8 mouse cellular contexts compared by ENCODE assay signal in the genomic region with DNA sequence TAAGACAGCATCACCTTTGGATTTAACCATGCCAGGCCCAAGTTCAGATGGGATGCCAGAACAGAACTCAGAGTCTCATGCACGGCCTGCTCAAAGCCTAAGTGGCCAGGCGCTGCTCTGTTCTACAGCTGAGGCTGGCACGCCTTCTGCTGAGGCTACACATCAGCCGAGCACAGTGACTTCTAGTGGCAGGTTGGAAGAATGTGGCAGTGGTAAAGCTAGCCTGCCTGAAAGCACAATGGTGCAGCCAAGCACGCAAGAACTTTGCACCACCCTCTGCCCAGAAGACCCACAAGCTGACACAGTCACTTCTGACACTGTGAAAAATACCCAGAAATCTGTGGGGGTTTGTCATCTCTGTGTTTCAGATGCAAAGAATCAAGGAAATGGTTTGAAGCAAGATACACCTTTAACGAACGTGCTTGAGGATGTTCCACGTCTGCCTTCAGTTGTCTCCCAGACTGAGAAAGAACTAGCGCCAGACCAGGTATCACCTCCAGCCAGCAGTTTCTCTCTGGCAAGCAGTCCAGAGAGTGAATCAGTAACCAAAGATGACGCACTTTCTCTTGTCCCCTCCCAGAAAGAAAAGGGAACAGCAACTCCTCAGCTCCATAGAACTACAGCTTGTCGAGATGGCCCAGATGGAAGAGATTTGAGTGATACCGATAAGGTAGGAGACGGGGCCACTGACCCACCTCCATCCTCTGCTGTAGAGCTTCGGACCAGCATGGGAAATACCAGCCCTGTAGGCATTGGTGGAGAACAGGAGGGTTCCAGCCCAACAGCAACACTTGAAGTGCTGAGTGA.
DNase-seq lines count a peak whose midpoint lies in the region; ATAC-seq and TF ChIP-seq lines count a peak whose summit lies in the region.

No protein-coding gene starts in this region.

- H3K27me3 ChIP-seq in kidney, embryonic 15.5 days, result no peaks in the 10 kb centered on the region
- H3K27me3 ChIP-seq in hindbrain, embryonic 10.5 days (ENCODE audit: insufficient read depth, poor library complexity, severe bottlenecking), result no peaks in the 10 kb centered on the region

- TF ChIP-seq CTCF in left cerebral cortex, adult 2 months (IDR thresholded peaks at IDR 0.05), result peak; percentile 46

- intact Hi-C loops in left cerebral cortex, adult 2 months (cut with DNase I), result no loop called here
- intact Hi-C loops in left cerebral cortex, postnatal 36 days (cut with DNase I), result no loop called here

- H3K4me1 ChIP-seq in kidney, embryonic 15.5 days, result peaks cover 17% of the 10 kb centered on the region
- H3K4me1 ChIP-seq in hindbrain, embryonic 10.5 days (replicated peaks), result no peaks in the 10 kb centered on the region

- no peaks in the 10 kb centered on the region for H3K9me3 ChIP-seq in kidney, embryonic 15.5 days (replicated peaks)
- no peaks in the 10 kb centered on the region for H3K9me3 ChIP-seq in hindbrain, embryonic 10.5 days

- H3K27ac ChIP-seq in left cerebral cortex, adult 2 months, result no peak overlapping the region
- peak overlapping the region; percentile 39; the same call in 1 of the 2 replicates for H3K27ac ChIP-seq in kidney, embryonic 15.5 days
- no peak overlapping the region for H3K27ac ChIP-seq in hindbrain, embryonic 10.5 days

- no peak overlapping the region for H3K9ac ChIP-seq in kidney, embryonic 15.5 days

- 80% methylated on average over 14 of the region's 14 CpGs for WGBS in kidney, embryonic 15.5 days
- WGBS in hindbrain, embryonic 10.5 days, result 89% methylated on average over 14 of the region's 14 CpGs

- ATAC-seq in granulocyte monocyte progenitor cell, adult 5-6 weeks (replicated peaks; ENCODE audit: poor library complexity, severe bottlenecking), result peak; percentile 45
- ATAC-seq in kidney, embryonic 15.5 days (replicated peaks; ENCODE audit: low FRiP score), result peak; percentile 74
- peak; percentile 66 for ATAC-seq in megakaryocyte, adult 5-6 weeks (ENCODE audit: poor library complexity, severe bottlenecking)

- no peak for DNase-seq in left cerebral cortex, adult 2 months (ENCODE audit: extremely low spot score in 1 of 2, low spot score in 2 of 2)
- no peak for DNase-seq in left cerebral cortex, postnatal 36 days (ENCODE audit: low spot score in 2 of 2)
- no peak for DNase-seq in testis, postnatal 10 days (ENCODE audit: low spot score)
- no peak for DNase-seq in hindbrain, embryonic 10.5 days (ENCODE audit: low spot score)
- DNase-seq in urinary bladder, postnatal 10 days (ENCODE audit: low spot score), result no peak

- H3K36me3 ChIP-seq in kidney, embryonic 15.5 days, result peaks cover 44% of the 10 kb centered on the region
- H3K36me3 ChIP-seq in hindbrain, embryonic 10.5 days, result peaks cover 42% of the 10 kb centered on the region

- no peak overlapping the region for H3K4me3 ChIP-seq in left cerebral cortex, adult 2 months
- no peak overlapping the region for H3K4me3 ChIP-seq in kidney, embryonic 15.5 days (replicated peaks)
- H3K4me3 ChIP-seq in hindbrain, embryonic 10.5 days, result no peak overlapping the region

- H3K4me2 ChIP-seq in kidney, embryonic 15.5 days, result no peak overlapping the region
